Mouse (Mus musculus) T-helper 17 cell (primary cell): ENCODE results near the gene Lamb2.

Experiments
- in situ Hi-C, 2 experiments: fragments of 300-600 bp; cut with MboI, MseI; formaldehyde crosslinking; loops; 1 replicate in 1 of 2; 2 replicates in 1 of 2; pipeline ENCODE4 v1.15.1; 2025; ENCODE audit warnings: high pct_unique_total_duplicates in 2 of 2

The Lamb2 gene

GRCm38 (mm10) chr9:108479721-108480351 is at the start of gene Lamb2:
TSS of gene Lamb2 (plus strand) at chr9:108479736.
- in situ Hi-C loops = no loop called here

GRCm38 (mm10) chr9:108431431-108432067 is 48.0 kb upstream of the Lamb2 start:
- in situ Hi-C loops = no loop called here

- in situ Hi-C loops = no loop called here
These were observed 43.4 kb upstream of the Lamb2 start, which contains the start of gene BC048562 for GRCm38 (mm10) chr9:108436182-108436581. TSS of gene BC048562 (plus strand) at chr9:108436482.

- in situ Hi-C loops = no loop called here
These were observed 40.4 kb upstream of the Lamb2 start for GRCm38 (mm10) chr9:108439176-108439575.

GRCm38 (mm10) chr9:108440485-108440884 is 39.1 kb upstream of the Lamb2 start:
- in situ Hi-C loops = no loop called here

- in situ Hi-C loops = no loop called here
These were observed 38.2 kb upstream of the Lamb2 start for GRCm38 (mm10) chr9:108441236-108441919.

- in situ Hi-C loops = no loop called here
These were observed 34.4 kb upstream of the Lamb2 start for GRCm38 (mm10) chr9:108445125-108445524.

- in situ Hi-C loops = no loop called here
These were observed 29.7 kb upstream of the Lamb2 start for GRCm38 (mm10) chr9:108449860-108450259.

- in situ Hi-C loops = no loop called here
These were observed 29.0 kb upstream of the Lamb2 start for GRCm38 (mm10) chr9:108450292-108451169.

GRCm38 (mm10) chr9:108451170-108451493 is 28.4 kb upstream of the Lamb2 start:
- in situ Hi-C loops = no loop called here

GRCm38 (mm10) chr9:108451519-108452160 is 27.9 kb upstream of the Lamb2 start:
- in situ Hi-C loops = no loop called here

- in situ Hi-C loops = no loop called here
These were observed 27.1 kb upstream of the Lamb2 start for GRCm38 (mm10) chr9:108452291-108452906.

GRCm38 (mm10) chr9:108452911-108453310 is 26.6 kb upstream of the Lamb2 start:
- in situ Hi-C loops = no loop called here

- in situ Hi-C loops = no loop called here
These were observed 26.1 kb upstream of the Lamb2 start for GRCm38 (mm10) chr9:108453458-108453857.

- in situ Hi-C loops = no loop called here
These were observed 25.1 kb upstream of the Lamb2 start for GRCm38 (mm10) chr9:108454429-108454828.

- in situ Hi-C loops = no loop called here
These were observed 23.6 kb upstream of the Lamb2 start for GRCm38 (mm10) chr9:108455747-108456571.

- in situ Hi-C loops = no loop called here
These were observed 22.6 kb upstream of the Lamb2 start for GRCm38 (mm10) chr9:108456953-108457352.

GRCm38 (mm10) chr9:108459939-108460318 is 19.6 kb upstream of the Lamb2 start:
- in situ Hi-C loops = no loop called here

GRCm38 (mm10) chr9:108460319-108461178 is 19.0 kb upstream of the Lamb2 start, which contains the start of gene Ccdc71:
TSS of gene Ccdc71 (plus strand) at chr9:108460527.
- in situ Hi-C loops = no loop called here
